Mouse (Mus musculus) thymus, adult 2 months (tissue): ENCODE data around the gene Endou.

Experiments used
- CTCF ChIP-seq: fragments of 200-500 bp; IDR thresholded peaks from 2 replicates; pipeline ENCODE4 v1.5.1; 2012; ENCODE audit warnings: mild to moderate bottlenecking, control low read depth, low read length, moderate library complexity, borderline replicate concordance; ENCODE audit not compliant: control insufficient read depth, poor library complexity, insufficient read depth; ENCODE audit errors: extremely low read depth
- POLR2A ChIP-seq: fragments of 200-500 bp; IDR thresholded peaks from 2 replicates; pipeline ENCODE4 v1.6.1; 2012; ENCODE audit warnings: mild to moderate bottlenecking, low read length, control low read depth, moderate library complexity; ENCODE audit not compliant: control insufficient read depth, poor library complexity, insufficient read depth; ENCODE audit errors: extremely low read depth

DNA sequence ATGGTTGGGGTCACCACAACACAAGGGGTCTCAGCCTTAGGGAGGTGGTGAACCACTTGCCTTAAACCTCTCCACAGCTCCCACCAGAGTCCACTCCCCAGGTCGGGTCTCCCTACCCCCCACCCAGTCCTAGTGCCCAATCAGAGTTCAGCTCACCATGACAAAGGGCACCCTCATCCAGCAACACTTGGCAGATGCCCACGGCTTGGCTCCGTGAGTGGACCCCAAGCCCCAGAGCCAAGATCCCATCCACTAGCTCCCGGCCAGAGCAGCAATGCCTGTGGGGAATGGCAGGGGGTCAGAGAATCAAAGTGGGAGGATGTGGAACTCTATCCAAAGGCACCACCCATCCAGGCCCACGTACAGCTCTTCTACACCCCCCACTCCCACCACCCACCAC lies 29.8 kb upstream of the Endou start:
- no peak for TF ChIP-seq CTCF
- TF ChIP-seq POLR2A, result no peak
